Mouse (Mus musculus): ENCODE measurements around the gene Cdk19. TPM values are rescaled to one million over a fixed set of nuclear protein-coding genes. Genes with fewer than 3 reads are reported as not detected.

Cdk19 gene
- total RNA-seq, 2 experiments from 2014 or later: 30.5 to 31.7 TPM

GRCm38 (mm10) chr10:40444586-40444985, 105.2 kb downstream of the Cdk19 start:
- no peak for DNase-seq

GRCm38 (mm10) chr10:40446088-40446604, 106.8 kb downstream of the Cdk19 start:
- no peak for DNase-seq

GRCm38 (mm10) chr10:40446630-40447029, 107.3 kb downstream of the Cdk19 start:
- DNase-seq: no peak

GRCm38 (mm10) chr10:40447295-40447694, 107.9 kb downstream of the Cdk19 start:
- DNase-seq: no peak

GRCm38 (mm10) chr10:40447921-40448320, 108.6 kb downstream of the Cdk19 start:
- DNase-seq: no peak

GRCm38 (mm10) chr10:40448444-40448843, 109.1 kb downstream of the Cdk19 start:
- DNase-seq: no peak

- DNase-seq: no peak
These were observed 110.2 kb downstream of the Cdk19 start for GRCm38 (mm10) chr10:40449571-40449970.

GRCm38 (mm10) chr10:40450171-40450570, 110.8 kb downstream of the Cdk19 start:
- DNase-seq: no peak

GRCm38 (mm10) chr10:40457116-40457515, 117.8 kb downstream of the Cdk19 start:
- DNase-seq: no peak

GRCm38 (mm10) chr10:40459141-40459540, 119.8 kb downstream of the Cdk19 start:
- no peak for DNase-seq

- no peak for DNase-seq
These were observed 122.0 kb downstream of the Cdk19 start for GRCm38 (mm10) chr10:40461362-40461761.

GRCm38 (mm10) chr10:40462257-40462656, 122.9 kb downstream of the Cdk19 start:
- no peak for DNase-seq

- DNase-seq: no peak
These were observed 128.0 kb downstream of the Cdk19 start for GRCm38 (mm10) chr10:40467174-40467911.

GRCm38 (mm10) chr10:40467912-40468254, 128.5 kb downstream of the Cdk19 start:
- DNase-seq: no peak

GRCm38 (mm10) chr10:40469145-40469544, 129.8 kb downstream of the Cdk19 start:
- no peak for DNase-seq

- DNase-seq: no peak
These were observed 137.3 kb downstream of the Cdk19 start for GRCm38 (mm10) chr10:40476535-40477285.

- DNase-seq: no peak
These were observed 138.2 kb downstream of the Cdk19 start for GRCm38 (mm10) chr10:40477426-40478075.

- DNase-seq: no peak
These were observed 139.3 kb downstream of the Cdk19 start for GRCm38 (mm10) chr10:40478626-40479025.

GRCm38 (mm10) chr10:40479216-40479615, 139.9 kb downstream of the Cdk19 start:
- no peak for DNase-seq

- DNase-seq: no peak
These were observed 140.3 kb downstream of the Cdk19 start for GRCm38 (mm10) chr10:40479621-40480193.

GRCm38 (mm10) chr10:40481534-40481933, 142.2 kb downstream of the Cdk19 start:
- no peak for DNase-seq

- DNase-seq: no peak
These were observed 142.9 kb downstream of the Cdk19 start for GRCm38 (mm10) chr10:40482285-40482684.
